Mouse (Mus musculus) A20 (cell line): Measurements from ENCODE around the gene BC048562.

Experiments used
- DNase-seq: peaks from one replicate; pipeline ENCODE4 v3.0.0-alpha.2; 2011; ENCODE audit warnings: low read depth, low spot score

Gene BC048562

DNA sequence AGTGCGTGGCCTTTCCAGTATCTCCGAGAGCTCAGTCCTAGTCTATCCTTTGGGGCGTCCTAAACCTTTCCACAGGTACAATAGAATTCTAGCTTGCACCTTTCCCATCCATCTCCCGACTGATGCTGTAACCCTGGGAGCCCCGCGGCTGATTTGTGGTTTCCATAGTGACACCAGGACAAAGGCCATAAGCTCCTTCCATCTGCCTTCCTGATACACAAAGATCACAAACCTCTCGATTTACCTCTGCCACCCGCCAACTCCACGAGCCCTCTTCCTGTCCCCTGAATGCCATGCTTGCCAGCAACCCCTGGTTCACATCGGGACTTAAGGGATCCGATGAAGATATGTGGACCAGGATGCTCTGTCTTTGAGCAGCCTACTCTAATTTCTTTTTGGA is 43.0 kb downstream of the BC048562 start:
- no peak for DNase-seq

DNA sequence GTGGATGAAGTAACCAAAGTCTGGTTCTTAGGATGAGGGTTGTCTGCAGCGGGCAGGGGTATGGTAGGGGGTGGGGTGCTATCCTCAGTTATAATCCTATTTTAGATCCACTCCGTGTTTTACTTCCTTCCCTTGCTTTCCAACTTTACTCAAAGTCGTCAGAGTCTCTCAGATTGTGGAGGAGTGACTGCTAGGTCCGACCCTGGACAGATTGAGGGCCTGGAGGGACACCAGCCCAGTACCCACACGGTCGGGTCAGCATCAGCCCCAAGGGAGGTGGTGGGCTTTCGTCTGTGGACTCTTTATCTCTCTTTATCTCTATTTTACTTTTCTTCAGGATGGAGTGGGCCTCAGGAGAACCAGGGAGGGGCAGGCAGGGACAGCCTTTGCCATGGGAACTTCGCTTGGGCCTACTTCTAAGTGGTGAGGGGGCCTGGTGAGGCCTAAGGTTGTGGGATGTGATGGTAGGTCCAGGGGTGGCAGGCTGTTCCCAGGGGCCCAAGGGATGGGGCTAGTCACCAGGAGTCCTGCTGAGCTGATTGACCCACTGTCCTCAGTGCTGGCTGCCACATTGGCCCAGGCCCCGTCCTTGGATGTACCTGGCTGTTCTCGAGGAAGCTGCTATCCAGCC is 43.6 kb downstream of the BC048562 start, which contains the start of gene Lamb2:
Lamb2 (plus strand) TSS at position 16 of the 631 bp plus-strand sequence.
- DNase-seq: no peak

DNA sequence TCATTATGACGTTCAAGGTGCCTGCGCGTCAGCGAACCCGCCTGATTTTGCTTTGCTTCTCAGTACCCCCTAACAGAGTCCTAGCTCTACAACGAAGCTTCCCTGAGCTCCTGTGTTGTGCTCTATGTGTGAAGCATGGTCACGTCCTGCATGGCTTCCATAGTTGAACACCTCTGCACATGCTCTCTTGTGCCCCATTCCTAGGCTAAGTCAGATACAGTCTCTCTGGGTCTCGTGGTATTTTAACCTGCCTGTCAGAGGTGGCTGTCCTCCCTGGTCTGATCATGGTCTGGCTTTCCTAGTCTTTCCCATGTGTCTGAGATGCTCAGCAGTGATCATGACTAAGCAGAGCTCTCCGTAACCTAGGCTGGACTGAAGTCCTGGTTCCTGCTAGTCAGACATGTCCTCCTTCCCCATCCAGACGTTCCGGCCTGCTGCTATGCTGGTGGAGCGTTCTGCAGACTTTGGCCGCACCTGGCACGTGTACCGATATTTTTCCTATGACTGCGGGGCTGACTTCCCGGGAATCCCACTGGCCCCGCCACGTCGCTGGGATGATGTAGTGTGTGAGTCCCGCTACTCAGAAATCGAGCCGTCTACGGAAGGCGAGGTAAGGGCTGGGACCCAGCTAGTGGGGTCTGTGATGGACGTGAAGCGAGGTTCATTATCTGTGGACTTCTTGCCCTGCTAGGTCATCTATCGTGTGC is 44.7 kb downstream of the BC048562 start:
- DNase-seq: no peak

DNA sequence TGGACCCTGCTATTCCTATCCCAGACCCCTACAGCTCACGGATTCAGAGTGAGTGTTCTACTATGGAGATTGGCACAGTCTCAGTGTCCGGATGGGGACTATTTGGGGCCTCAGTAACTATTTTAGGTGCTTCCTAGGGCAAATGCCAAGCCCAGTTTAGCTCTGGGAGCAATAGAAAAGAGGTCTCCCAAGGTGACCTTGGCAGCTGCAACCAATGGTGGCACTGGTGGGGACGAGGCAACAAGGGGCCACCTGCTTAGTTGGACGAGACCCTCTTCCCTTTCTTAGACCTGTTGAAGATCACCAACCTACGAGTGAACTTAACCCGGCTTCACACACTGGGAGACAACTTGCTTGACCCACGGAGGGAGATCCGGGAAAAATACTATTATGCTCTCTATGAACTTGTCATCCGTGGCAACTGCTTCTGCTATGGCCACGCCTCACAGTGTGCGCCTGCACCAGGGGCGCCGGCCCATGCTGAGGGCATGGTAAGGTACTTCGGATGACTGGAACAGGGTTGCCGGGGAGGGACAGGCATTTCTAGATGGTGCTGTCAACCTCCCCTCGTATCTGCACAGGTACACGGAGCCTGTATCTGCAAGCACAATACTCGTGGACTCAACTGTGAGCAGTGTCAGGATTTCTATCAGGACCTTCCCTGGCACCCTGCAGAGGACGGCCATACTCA is 45.4 kb downstream of the BC048562 start:
- no peak for DNase-seq

DNA sequence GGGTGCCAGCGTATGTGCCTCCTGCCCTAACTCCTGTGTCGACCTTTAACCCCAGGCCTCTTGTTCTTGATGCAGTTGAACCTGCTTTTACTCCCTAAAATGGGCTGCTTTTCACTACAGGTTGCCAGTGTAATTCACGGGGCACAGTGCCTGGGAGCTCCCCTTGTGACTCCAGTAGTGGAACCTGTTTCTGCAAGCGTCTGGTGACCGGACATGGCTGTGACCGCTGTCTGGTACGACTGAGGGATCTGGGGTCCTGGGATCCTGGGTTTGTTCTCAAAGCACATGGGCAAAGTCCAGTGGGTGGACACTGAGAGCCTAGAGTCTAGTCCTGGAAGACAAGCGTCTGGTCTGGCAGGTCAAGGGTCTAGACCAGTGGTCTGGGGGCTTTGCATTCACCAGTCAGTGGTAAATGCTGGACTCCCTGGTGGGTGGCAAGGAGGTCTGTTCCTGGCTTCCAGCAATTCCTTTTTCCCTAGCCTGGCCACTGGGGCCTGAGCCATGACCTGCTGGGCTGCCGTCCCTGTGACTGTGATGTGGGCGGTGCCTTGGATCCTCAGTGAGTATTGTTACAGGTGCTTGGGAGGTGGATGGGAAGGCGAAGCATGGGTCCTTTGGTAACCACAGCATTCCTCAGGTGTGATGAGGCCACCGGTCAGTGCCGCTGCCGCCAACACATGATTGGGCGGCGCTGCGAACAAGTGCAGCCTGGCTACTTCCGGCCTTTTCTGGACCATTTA is 46.9 kb downstream of the BC048562 start:
- no peak for DNase-seq

DNA sequence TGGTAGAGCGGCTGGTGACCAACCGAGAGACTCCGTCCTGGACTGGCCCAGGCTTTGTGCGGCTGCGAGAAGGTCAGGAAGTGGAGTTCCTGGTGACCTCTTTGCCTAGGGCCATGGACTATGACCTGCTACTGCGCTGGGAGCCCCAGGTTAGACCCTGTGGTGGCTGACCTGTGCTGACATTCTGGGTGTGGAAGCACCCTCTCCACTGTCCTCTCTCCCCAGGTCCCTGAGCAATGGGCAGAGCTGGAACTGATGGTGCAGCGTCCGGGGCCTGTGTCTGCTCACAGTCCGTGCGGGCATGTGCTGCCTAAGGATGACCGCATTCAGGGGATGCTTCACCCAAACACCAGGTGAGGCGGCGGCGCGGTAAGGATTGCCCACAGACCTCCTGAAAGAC is 47.7 kb downstream of the BC048562 start:
- DNase-seq: no peak

DNA sequence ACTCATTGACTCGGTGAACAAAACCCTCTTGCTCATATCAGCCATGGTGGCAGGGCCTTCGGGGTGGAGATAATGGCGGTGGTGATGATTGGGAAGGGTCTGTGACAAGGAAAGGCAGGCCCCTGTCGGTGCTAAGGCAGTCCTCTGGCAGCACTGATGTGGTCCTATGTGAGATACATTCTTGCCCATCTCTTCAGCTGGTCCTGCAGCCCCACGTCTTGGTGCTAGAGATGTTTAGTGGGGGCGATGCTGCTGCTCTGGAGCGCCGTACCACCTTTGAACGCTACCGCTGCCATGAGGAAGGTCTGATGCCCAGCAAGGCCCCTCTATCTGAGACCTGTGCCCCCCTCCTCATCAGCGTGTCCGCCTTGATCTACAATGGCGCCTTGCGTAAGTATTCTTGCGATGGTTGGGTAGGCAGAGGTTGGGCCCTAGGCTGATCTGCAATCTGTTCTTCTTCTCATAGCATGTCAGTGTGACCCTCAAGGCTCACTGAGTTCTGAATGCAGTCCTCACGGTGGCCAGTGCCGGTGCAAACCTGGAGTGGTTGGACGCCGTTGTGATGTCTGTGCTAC is 49.1 kb downstream of the BC048562 start:
- no peak for DNase-seq

DNA sequence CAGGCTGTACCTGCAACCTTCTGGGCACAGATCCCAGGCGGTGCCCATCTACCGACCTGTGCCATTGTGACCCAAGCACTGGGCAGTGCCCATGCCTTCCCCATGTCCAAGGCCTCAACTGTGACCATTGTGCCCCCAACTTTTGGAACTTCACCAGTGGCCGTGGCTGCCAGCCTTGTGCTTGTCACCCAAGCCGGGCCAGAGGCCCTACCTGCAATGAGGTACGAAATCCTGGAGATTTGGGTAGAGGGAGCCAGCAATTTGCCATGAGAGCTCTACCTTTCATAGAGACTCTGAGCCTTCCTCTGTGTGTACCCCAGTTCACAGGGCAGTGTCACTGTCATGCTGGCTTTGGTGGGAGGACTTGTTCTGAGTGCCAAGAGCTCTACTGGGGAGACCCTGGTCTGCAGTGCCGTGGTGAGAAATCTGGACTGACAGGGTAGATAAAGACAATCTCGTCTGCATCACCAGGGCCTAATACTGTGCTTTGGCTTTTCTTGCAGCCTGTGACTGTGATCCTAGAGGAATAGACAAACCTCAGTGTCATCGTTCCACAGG is 50.8 kb downstream of the BC048562 start:
- no peak for DNase-seq

DNA sequence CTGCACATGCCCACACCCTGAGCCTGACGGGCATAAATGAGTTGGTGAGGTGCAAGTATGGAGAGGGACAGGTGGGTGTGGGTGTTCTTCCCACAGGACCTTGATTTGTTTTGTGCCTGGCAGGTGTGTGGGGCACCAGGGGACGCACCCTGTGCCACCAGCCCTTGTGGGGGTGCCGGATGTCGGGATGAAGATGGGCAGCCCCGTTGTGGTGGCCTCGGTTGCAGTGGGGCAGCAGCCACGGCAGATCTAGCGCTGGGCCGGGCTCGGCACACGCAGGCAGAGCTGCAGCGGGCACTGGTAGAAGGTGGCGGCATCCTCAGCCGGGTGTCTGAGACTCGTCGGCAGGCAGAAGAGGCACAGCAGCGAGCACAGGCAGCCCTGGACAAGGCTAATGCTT is 52.1 kb downstream of the BC048562 start:
- DNase-seq: no peak

DNA sequence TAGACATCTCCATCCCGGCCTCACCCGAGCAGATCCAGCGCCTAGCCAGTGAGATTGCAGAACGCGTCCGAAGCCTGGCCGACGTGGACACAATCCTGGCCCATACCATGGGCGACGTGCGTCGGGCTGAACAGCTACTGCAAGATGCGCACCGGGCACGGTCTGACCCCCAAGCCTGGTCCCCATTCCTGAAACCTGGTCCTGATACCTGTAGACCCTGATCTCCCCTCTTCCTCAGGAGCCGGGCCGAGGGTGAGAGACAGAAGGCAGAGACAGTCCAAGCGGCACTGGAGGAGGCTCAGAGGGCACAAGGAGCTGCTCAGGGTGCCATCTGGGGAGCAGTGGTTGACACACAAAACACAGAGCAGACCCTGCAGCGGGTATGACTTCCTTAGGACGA is 52.9 kb downstream of the BC048562 start:
- no peak for DNase-seq

DNA sequence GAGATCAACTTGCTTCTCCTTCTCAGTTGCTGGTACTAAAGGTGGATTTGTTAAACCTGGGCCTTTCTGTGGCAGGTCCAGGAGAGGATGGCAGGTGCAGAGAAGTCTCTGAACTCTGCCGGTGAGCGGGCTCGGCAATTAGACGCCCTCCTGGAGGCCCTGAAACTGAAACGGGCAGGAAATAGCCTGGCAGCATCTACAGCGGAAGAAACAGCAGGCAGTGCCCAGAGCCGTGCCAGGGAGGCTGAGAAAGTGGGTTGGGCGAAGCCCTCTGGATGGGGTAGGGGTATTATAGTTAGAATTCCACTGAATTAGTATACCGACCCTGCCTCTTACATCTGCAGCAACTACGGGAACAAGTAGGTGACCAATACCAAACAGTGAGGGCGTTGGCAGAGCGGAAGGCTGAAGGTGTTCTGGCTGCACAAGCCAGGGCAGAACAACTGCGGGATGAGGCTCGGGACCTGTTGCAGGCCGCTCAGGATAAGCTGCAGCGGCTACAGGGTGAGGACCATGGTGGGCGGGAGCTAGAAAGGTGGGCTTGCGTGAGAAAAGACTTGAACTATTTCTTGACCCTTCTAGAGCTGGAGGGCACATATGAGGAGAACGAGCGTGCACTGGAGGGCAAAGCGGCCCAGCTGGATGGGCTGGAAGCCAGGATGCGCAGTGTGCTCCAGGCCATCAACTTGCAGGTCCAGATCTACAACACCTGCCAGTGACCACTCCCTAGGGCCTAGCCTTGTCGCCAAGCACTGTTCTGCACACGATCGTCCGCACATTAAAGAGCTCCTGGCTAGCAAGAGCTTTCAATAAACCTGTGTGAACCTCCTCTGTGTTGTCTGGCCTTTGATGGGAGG is 53.6 kb downstream of the BC048562 start:
- DNase-seq: peak; percentile 48

DNA sequence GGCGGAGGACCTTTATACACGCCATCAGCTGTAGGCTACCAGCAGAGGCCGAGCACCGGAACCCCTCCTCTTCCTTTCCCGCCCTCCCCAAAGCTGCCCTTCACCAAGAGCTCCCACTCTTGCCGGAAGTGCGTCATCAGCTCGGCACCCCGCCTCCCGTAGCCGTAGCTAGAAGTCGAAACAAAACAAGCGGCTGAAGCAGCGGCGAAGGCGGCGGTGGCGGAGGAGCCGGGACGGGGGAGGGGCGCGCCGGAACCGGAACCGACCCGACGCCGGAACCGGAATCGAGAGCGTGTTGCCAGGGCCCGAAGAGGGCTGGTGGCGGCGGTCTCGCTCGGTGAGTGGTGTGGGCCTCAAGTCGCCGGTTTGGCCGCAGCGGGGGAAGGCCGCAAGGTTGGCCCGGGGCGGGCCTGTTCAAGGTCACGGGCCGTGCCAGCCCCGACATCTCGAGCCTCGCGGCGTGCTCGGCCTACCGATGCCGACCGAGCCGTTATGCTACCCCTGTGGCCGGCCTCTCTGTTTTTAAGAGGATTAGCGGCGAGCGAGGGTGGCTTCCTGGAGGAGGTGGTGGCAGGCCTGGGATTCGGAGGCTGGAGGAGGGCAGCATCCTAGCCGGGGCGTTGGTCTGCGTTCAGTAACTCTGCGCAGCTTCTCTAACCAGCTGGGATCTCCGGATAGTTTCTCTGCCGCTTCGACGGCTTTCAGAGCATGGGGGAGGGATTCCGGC is 54.4 kb downstream of the BC048562 start, which contains the start of gene Usp19:
Usp19 (plus strand) TSS at position 44 of the 727 bp plus-strand sequence.
- DNase-seq: peak; percentile 98

DNA sequence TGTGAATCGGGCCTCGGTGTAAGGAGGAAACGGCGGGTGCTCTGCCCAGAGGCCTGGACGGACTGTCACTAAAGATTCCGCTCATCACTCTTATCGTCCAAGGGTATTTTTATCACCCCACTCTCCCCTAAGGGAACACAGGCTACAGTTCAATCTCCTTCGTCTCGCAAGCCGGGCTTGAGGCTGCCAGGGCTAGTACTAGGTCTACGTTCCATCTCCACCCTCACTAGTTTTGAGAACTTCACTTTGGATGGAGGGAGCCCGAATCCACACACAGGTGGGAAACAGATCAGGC is 55.0 kb downstream of the BC048562 start:
- DNase-seq: no peak

DNA sequence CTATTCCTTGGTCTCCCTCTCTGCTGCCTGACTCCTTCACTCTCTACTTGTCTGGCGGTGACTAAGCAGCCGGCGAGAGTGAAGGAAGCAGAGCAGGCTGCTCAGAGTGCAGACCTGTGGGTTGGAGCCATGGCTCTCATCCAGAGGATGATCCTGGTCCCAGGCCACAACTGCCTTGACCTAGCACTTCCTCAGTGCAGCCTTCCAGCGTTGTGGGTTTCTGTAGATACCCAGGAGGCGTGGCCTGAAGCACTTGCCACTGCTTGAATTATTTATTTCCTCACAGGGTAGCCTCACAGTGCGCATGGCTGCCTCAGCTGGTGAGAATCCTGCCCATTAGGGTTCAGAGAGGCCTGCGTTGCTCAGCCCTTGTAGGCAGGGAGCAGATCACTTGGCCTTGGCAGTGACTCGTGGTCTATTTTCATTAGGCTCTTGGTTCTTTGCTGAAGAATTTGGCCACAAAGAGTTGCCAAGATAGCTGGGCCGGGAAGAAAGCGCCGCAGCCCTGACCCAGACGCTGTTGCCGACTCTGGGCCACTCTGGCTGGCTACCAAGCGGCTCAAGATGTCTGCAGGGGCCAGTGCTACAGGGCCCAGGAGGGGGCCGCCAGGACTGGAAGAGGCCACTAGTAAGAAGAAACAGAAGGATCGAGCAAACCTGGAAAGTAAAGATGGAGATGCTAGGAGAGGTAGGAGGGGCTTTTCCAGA is 55.9 kb downstream of the BC048562 start:
- DNase-seq: no peak

DNA sequence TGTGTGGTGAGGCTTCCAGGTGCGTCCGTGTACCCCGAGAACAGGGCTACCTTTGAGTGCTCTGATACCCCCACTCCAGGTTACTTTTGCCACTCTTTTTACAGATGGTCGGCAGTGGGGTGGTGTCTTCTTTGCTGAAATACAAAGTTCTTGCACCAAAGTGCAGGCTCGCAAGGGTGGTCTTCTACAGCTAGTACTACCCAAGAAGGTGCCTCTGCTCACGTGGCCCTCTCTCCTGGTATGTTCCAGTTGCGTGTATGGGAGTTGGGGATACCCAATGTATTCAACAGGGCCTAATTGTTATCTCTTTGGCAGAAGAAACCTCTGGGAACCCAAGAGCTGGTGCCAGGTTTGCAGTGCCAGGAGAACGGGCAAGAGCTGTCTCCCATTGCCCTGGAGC is 57.0 kb downstream of the BC048562 start:
- no peak for DNase-seq

DNA sequence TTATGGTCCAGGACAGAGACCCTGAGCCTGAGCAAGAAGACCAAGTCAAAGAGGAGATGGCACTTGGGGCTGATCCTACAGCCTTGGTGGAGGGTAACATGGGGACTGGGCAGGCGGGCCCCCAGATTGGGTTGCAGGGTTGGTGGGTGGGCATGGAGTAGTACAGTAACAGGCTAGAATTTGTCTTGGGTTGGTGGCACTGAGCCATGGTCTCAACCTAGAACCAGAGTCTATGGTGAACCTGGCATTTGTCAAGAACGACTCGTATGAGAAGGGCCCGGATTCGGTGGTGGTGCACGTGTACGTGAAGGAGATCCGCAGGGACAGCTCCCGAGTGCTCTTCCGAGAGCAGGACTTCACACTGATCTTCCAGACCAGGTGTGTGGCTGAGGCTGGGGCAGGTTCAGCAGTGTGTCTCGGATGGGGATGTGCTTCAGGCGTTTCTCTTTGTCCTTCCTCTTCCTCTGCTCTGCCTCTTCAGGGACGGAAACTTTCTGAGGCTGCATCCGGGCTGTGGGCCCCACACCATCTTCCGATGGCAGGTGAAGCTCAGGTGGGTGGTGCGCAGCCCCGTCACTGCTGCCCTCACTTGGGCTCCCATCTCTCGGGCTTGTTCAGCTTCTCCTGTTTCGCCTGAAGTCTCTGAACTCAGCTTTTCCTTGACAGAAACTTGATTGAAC is 58.0 kb downstream of the BC048562 start:
- no peak for DNase-seq

DNA sequence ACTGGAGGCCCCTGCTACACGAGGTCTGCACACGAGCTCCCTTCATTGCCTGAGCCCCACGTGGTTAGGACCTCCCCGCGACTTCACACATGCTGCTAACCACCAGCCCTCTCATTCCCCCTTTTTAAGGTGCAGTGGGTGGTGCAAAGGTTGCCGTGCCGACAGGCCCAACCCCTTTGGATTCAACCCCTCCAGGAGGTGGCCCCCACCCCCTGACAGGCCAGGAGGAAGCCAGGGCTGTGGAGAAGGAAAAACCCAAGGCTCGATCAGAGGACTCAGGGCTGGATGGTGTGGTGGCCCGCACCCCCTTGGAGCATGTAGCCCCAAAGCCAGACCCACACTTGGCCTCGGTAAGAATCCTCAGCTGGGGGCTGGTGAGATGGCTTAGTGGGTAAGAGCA is 58.6 kb downstream of the BC048562 start:
- DNase-seq: no peak
